Mouse (Mus musculus) layer of hippocampus, postnatal 14 days (tissue): ENCODE data around the gene Wdr11. TPM values are rescaled to one million over a fixed set of nuclear protein-coding genes. Genes with fewer than 3 reads are reported as not detected.

Source experiments
- DNase-seq, 2 experiments: peaks; one replicate each; pipeline ENCODE4 v3.0.0; 2021 to 2022; ENCODE audit warnings: low spot score in 2 of 2, mixed read lengths in 1 of 2
- long read RNA-seq, 2 experiments: library from polyadenylated mRNA; stranded (forward); transcript quantifications; one replicate each; pipeline ENCODE4 v2.0.0; 2021
- total RNA-seq, 2 experiments: library from RNA; stranded (reverse); gene quantifications; 2 replicates each; pipeline ENCODE4 v1.2.3; 2021

The Wdr11 gene
- 10 to 100 TPM; 42.6 to 48.1 TPM for total RNA-seq
- long read RNA-seq, experiment 1, full-length matches to known transcripts, result 23 of 33 reads
- long read RNA-seq, experiment 1, partial matches to known transcripts, result 6 of 33 reads
- long read RNA-seq, experiment 1, other reads (novel, unspliced or antisense), result 4 of 33 reads
- long read RNA-seq, experiment 2, full-length matches to known transcripts, result 26 of 34 reads
- long read RNA-seq, experiment 2, partial matches to known transcripts, result 2 of 34 reads
- long read RNA-seq, experiment 2, other reads (novel, unspliced or antisense), result 6 of 34 reads

GRCm38 (mm10) chr7:129591371-129592131, at the start of gene Wdr11:
Wdr11 (plus strand) TSS chr7:129591863.
- DNase-seq, result peak; percentile 81 to 84

- no peak for DNase-seq
Observed at GRCm38 (mm10) chr7:129567541-129567940, 24.1 kb upstream of the Wdr11 start.

- no peak for DNase-seq
Observed at GRCm38 (mm10) chr7:129568338-129568737, 23.3 kb upstream of the Wdr11 start.

GRCm38 (mm10) chr7:129574471-129574870, 17.2 kb upstream of the Wdr11 start:
- DNase-seq, result no peak

- peak in 1 of 2 experiments; percentile 57 for DNase-seq
Observed at GRCm38 (mm10) chr7:129575110-129575784, 16.4 kb upstream of the Wdr11 start.

GRCm38 (mm10) chr7:129592132-129592745, 576 bp downstream of the Wdr11 start:
- DNase-seq, result no peak

- no peak for DNase-seq
Observed at GRCm38 (mm10) chr7:129597186-129597585, 5.5 kb downstream of the Wdr11 start.

- DNase-seq, result no peak
Observed at GRCm38 (mm10) chr7:129606291-129606690, 14.6 kb downstream of the Wdr11 start.

GRCm38 (mm10) chr7:129621141-129621540, 29.5 kb downstream of the Wdr11 start:
- DNase-seq, result no peak

- no peak for DNase-seq
Observed at GRCm38 (mm10) chr7:129630351-129630750, 38.7 kb downstream of the Wdr11 start.

- DNase-seq, result no peak
Observed at GRCm38 (mm10) chr7:129631453-129631852, 39.8 kb downstream of the Wdr11 start.

- DNase-seq, result no peak
Observed at GRCm38 (mm10) chr7:129635898-129636640, 44.4 kb downstream of the Wdr11 start.

- DNase-seq, result no peak
Observed at GRCm38 (mm10) chr7:129636992-129637391, 45.3 kb downstream of the Wdr11 start.

GRCm38 (mm10) chr7:129637906-129638475, 46.3 kb downstream of the Wdr11 start:
- no peak for DNase-seq

GRCm38 (mm10) chr7:129639006-129639405, 47.3 kb downstream of the Wdr11 start:
- no peak for DNase-seq

GRCm38 (mm10) chr7:129639833-129640232, 48.2 kb downstream of the Wdr11 start:
- no peak for DNase-seq

GRCm38 (mm10) chr7:129643290-129643689, 51.6 kb downstream of the Wdr11 start:
- DNase-seq, result no peak

- no peak for DNase-seq
Observed at GRCm38 (mm10) chr7:129647798-129648197, 56.1 kb downstream of the Wdr11 start.

- peak; percentile 85 to 92 for DNase-seq
Observed at GRCm38 (mm10) chr7:129648938-129649337, 57.3 kb downstream of the Wdr11 start.

- DNase-seq, result no peak
Observed at GRCm38 (mm10) chr7:129650717-129651116, 59.1 kb downstream of the Wdr11 start.
